Mouse (Mus musculus): ENCODE data around the gene Rgsl1. TPM values are rescaled to one million over a fixed set of nuclear protein-coding genes. Genes with fewer than 3 reads are reported as not detected.

Gene Rgsl1
- polyA plus RNA-seq, 1 experiment from 2014 or later = not detected

- DNase-seq (no peak), ATAC-seq (ENCODE audit: low read depth) (no peak)
- H3K4me1 ChIP-seq (replicated peaks) = no peaks in the 10 kb centered on the region
- no peak overlapping the region for H3K4me3 ChIP-seq (replicated peaks)
- no peaks in the 10 kb centered on the region for H3K27me3 ChIP-seq
- H3K9ac ChIP-seq = no peak overlapping the region
- WGBS (ENCODE audit: insufficient replicate concordance) = 64% methylated on average over 4 of the region's 4 CpGs
- H3K4me2 ChIP-seq = no peak overlapping the region
- no peaks in the 10 kb centered on the region for H3K36me3 ChIP-seq
- no peak overlapping the region for H3K27ac ChIP-seq
- no peaks in the 10 kb centered on the region for H3K9me3 ChIP-seq (replicated peaks)
Measured at GRCm38 (mm10) chr1:153830746-153831145, 13.2 kb downstream of the Rgsl1 start.

GRCm38 (mm10) chr1:153820216-153820615 lies 23.7 kb downstream of the Rgsl1 start:
- Histone ChIP-seq H3K9ac (no peak overlapping the region), H3K4me3 (replicated peaks) (no peak overlapping the region), H3K9me3 (replicated peaks) (0 out of 2 replicates have a peak, but pooled peaks cover 3% of the 10 kb centered on the region), H3K4me1 (replicated peaks) (no peaks in the 10 kb centered on the region), H3K27me3 (no peaks in the 10 kb centered on the region), H3K4me2 (no peak overlapping the region), H3K27ac (no peak overlapping the region), H3K36me3 (no peaks in the 10 kb centered on the region)
- DNase-seq = no peak
- ATAC-seq (ENCODE audit: low read depth) = no peak
- WGBS (ENCODE audit: insufficient replicate concordance) = 66% methylated on average over 3 of the region's 3 CpGs

- WGBS (ENCODE audit: insufficient replicate concordance) = 23% methylated on average over 2 of the region's 2 CpGs
- no peaks in the 10 kb centered on the region for H3K4me1 ChIP-seq (replicated peaks)
- DNase-seq = no peak
- H3K9ac ChIP-seq = no peak overlapping the region
- no peak for ATAC-seq (ENCODE audit: low read depth)
- no peaks in the 10 kb centered on the region for H3K27me3 ChIP-seq
- H3K27ac ChIP-seq = no peak overlapping the region
- H3K4me2 ChIP-seq = no peak overlapping the region
- no peak overlapping the region for H3K4me3 ChIP-seq (replicated peaks)
- H3K9me3 ChIP-seq (replicated peaks) = no peaks in the 10 kb centered on the region
- no peaks in the 10 kb centered on the region for H3K36me3 ChIP-seq
Measured at GRCm38 (mm10) chr1:153814278-153814677, 29.7 kb downstream of the Rgsl1 start.

- WGBS (ENCODE audit: insufficient replicate concordance) = 25% methylated on average over 13 of the region's 13 CpGs
- ATAC-seq (ENCODE audit: low read depth) (no peak), DNase-seq (peak; percentile 9)
Measured at GRCm38 (mm10) chr1:153807390-153807993, 36.5 kb downstream of the Rgsl1 start.

GRCm38 (mm10) chr1:153803530-153803929 lies 40.4 kb downstream of the Rgsl1 start:
- Histone ChIP-seq H3K4me1 (replicated peaks) (no peaks in the 10 kb centered on the region), H3K4me2 (no peak overlapping the region), H3K4me3 (replicated peaks) (no peak overlapping the region), H3K27ac (no peak overlapping the region), H3K9ac (no peak overlapping the region), H3K9me3 (replicated peaks) (no peaks in the 10 kb centered on the region), H3K27me3 (no peaks in the 10 kb centered on the region), H3K36me3 (no peaks in the 10 kb centered on the region)
- 54% methylated on average over 8 of the region's 8 CpGs for WGBS (ENCODE audit: insufficient replicate concordance)
- DNase-seq = no peak
- no peak for ATAC-seq (ENCODE audit: low read depth)

More at GRCm38 (mm10) chr1:153807390-153807993, 36.5 kb downstream of the Rgsl1 start:
- H3K36me3 ChIP-seq = no peaks in the 10 kb centered on the region
- H3K27me3 ChIP-seq = no peaks in the 10 kb centered on the region
- H3K4me1 ChIP-seq (replicated peaks) = no peaks in the 10 kb centered on the region
- peak overlapping the region; percentile 19; the same call in 1 of the 2 replicates for H3K4me2 ChIP-seq
- H3K9ac ChIP-seq = no peak overlapping the region
- H3K9me3 ChIP-seq (replicated peaks) = no peaks in the 10 kb centered on the region
- no peak overlapping the region for H3K4me3 ChIP-seq (replicated peaks)
- H3K27ac ChIP-seq = no peak overlapping the region

GRCm38 (mm10) chr1:153802691-153803090 lies 41.3 kb downstream of the Rgsl1 start:
- Histone ChIP-seq H3K27me3 (no peaks in the 10 kb centered on the region), H3K27ac (no peak overlapping the region), H3K4me1 (replicated peaks) (no peaks in the 10 kb centered on the region), H3K36me3 (no peaks in the 10 kb centered on the region), H3K9me3 (replicated peaks) (no peaks in the 10 kb centered on the region), H3K4me3 (replicated peaks) (no peak overlapping the region), H3K4me2 (no peak overlapping the region), H3K9ac (no peak overlapping the region)
- DNase-seq (no peak), ATAC-seq (ENCODE audit: low read depth) (no peak)
- WGBS (ENCODE audit: insufficient replicate concordance) = 64% methylated on average over 7 of the region's 7 CpGs

GRCm38 (mm10) chr1:153794241-153794640 lies 49.7 kb downstream of the Rgsl1 start:
- ATAC-seq (ENCODE audit: low read depth) (no peak), DNase-seq (no peak)
- no peak overlapping the region for H3K4me3 ChIP-seq (replicated peaks)
- no peaks in the 10 kb centered on the region for H3K4me1 ChIP-seq (replicated peaks)
- H3K27me3 ChIP-seq = no peaks in the 10 kb centered on the region
- no peaks in the 10 kb centered on the region for H3K9me3 ChIP-seq (replicated peaks)
- H3K27ac ChIP-seq = no peak overlapping the region
- no peak overlapping the region for H3K9ac ChIP-seq
- 75% methylated on average over 3 of the region's 3 CpGs for WGBS (ENCODE audit: insufficient replicate concordance)
- H3K36me3 ChIP-seq = no peaks in the 10 kb centered on the region
- H3K4me2 ChIP-seq = no peak overlapping the region

- Histone ChIP-seq H3K9me3 (replicated peaks) (no peaks in the 10 kb centered on the region), H3K4me1 (replicated peaks) (no peaks in the 10 kb centered on the region), H3K4me3 (replicated peaks) (no peak overlapping the region), H3K27me3 (no peaks in the 10 kb centered on the region), H3K9ac (no peak overlapping the region), H3K27ac (no peak overlapping the region), H3K36me3 (no peaks in the 10 kb centered on the region), H3K4me2 (no peak overlapping the region)
- WGBS (ENCODE audit: insufficient replicate concordance) = 17% methylated on average over 2 of the region's 2 CpGs
- ATAC-seq (ENCODE audit: low read depth) (no peak), DNase-seq (no peak)
Measured at GRCm38 (mm10) chr1:153790708-153791107, 53.2 kb downstream of the Rgsl1 start.

GRCm38 (mm10) chr1:153785608-153786007 lies 58.3 kb downstream of the Rgsl1 start:
- ATAC-seq (ENCODE audit: low read depth) (no peak), DNase-seq (no peak)
- Histone ChIP-seq H3K4me2 (no peak overlapping the region), H3K9ac (no peak overlapping the region), H3K9me3 (replicated peaks) (no peaks in the 10 kb centered on the region), H3K4me1 (replicated peaks) (no peaks in the 10 kb centered on the region), H3K27ac (no peak overlapping the region), H3K4me3 (replicated peaks) (no peak overlapping the region), H3K27me3 (no peaks in the 10 kb centered on the region), H3K36me3 (no peaks in the 10 kb centered on the region)
- WGBS (ENCODE audit: insufficient replicate concordance) = 16% methylated on average over 4 of the region's 4 CpGs

- ATAC-seq (ENCODE audit: low read depth) = no peak
- no peak overlapping the region for H3K9ac ChIP-seq
- no peak overlapping the region for H3K27ac ChIP-seq
- no peak for DNase-seq
- no peaks in the 10 kb centered on the region for H3K36me3 ChIP-seq
- no peak overlapping the region for H3K4me2 ChIP-seq
- H3K27me3 ChIP-seq = no peaks in the 10 kb centered on the region
- 40% methylated on average over 1 of the region's 1 CpGs for WGBS (ENCODE audit: insufficient replicate concordance)
- no peaks in the 10 kb centered on the region for H3K9me3 ChIP-seq (replicated peaks)
- H3K4me1 ChIP-seq (replicated peaks) = no peaks in the 10 kb centered on the region
- H3K4me3 ChIP-seq (replicated peaks) = no peak overlapping the region
Measured at GRCm38 (mm10) chr1:153783339-153783738, 60.6 kb downstream of the Rgsl1 start.

GRCm38 (mm10) chr1:153778205-153778604 lies 65.7 kb downstream of the Rgsl1 start:
- H3K4me3 ChIP-seq (replicated peaks) = no peak overlapping the region
- H3K27me3 ChIP-seq = no peaks in the 10 kb centered on the region
- H3K27ac ChIP-seq = no peak overlapping the region
- no peaks in the 10 kb centered on the region for H3K36me3 ChIP-seq
- ATAC-seq (ENCODE audit: low read depth) = no peak
- DNase-seq = no peak
- 74% methylated on average over 10 of the region's 10 CpGs for whole genome bisulfite sequencing (ENCODE audit: insufficient replicate concordance)
- H3K9ac ChIP-seq = no peak overlapping the region
- H3K4me1 ChIP-seq (replicated peaks) = no peaks in the 10 kb centered on the region
- H3K4me2 ChIP-seq = no peak overlapping the region
- H3K9me3 ChIP-seq (replicated peaks) = no peaks in the 10 kb centered on the region

- H3K36me3 ChIP-seq = no peaks in the 10 kb centered on the region
- WGBS (ENCODE audit: insufficient replicate concordance) = 77% methylated on average over 7 of the region's 7 CpGs
- H3K27me3 ChIP-seq = no peaks in the 10 kb centered on the region
- H3K9ac ChIP-seq = no peak overlapping the region
- H3K4me3 ChIP-seq (replicated peaks) = no peak overlapping the region
- H3K27ac ChIP-seq = no peak overlapping the region
- H3K4me2 ChIP-seq = no peak overlapping the region
- no peaks in the 10 kb centered on the region for H3K4me1 ChIP-seq (replicated peaks)
- no peaks in the 10 kb centered on the region for H3K9me3 ChIP-seq (replicated peaks)
- ATAC-seq (ENCODE audit: low read depth) (no peak), DNase-seq (no peak)
Measured at GRCm38 (mm10) chr1:153776257-153776656, 67.7 kb downstream of the Rgsl1 start.
